Comparison of ENCODE assay signal across 10 mouse cellular contexts in the genomic region with DNA sequence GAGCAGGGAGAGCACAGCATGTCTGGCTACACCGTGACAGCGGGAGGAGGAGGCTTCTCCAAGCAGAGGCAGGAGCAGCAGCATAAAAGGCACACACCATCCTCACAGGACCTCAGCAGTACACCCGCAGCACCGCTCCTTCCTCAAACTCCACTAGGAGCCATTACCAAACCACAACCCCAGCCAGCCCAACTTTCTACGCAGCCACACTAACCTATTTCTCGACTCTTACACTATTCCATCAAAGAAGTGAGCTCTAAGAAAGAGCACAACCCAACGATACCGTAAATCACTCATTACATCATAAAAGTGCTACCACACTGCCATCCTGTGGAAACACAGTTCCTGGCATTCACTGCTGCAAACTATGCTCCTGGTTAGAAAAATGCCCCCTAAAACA. TPM values are rescaled to one million over a fixed set of nuclear protein-coding genes. Genes with fewer than 3 reads are reported as not detected.
A peak's percentile ranks its signal among the peaks of the same experiment; 100 is the strongest.
DNase-seq lines count a peak whose midpoint lies in the region; ATAC-seq and TF ChIP-seq lines count a peak whose summit lies in the region.
"Had no signal": no experiment of that assay in that cellular context is flagged by ENCODE, and none has a peak within 500 bp of the region (broad histone marks: within the 10 kb centered on the region; RNA-seq: fewer than 3 reads in every experiment).

No protein-coding gene starts in this region.

- H3K4me1 ChIP-seq in embryonic facial prominence, embryonic 14.5 days (ENCODE audit: control insufficient read depth, insufficient read depth, low read length), result no peaks in the 10 kb centered on the region
- H3K4me1 ChIP-seq in embryonic facial prominence, embryonic 10.5 days, result no peaks in the 10 kb centered on the region
- peaks cover 9% of the 10 kb centered on the region; the same call in 1 of the 2 replicates for H3K4me1 ChIP-seq in limb, embryonic 12.5 days (replicated peaks)
- H3K4me1 ChIP-seq in limb, embryonic 10.5 days, result peaks cover 10% of the 10 kb centered on the region
- no peaks in the 10 kb centered on the region for H3K4me1 ChIP-seq in liver, postnatal 0 days (ENCODE audit: insufficient read depth)
- H3K4me1 ChIP-seq: stomach, embryonic 15.5 days had no signal

- no peaks in the 10 kb centered on the region for H3K9me3 ChIP-seq in embryonic facial prominence, embryonic 14.5 days (ENCODE audit: control insufficient read depth, low read length)
- H3K9me3 ChIP-seq in embryonic facial prominence, embryonic 10.5 days, result no peaks in the 10 kb centered on the region
- no peaks in the 10 kb centered on the region for H3K9me3 ChIP-seq in limb, embryonic 12.5 days
- no peaks in the 10 kb centered on the region for H3K9me3 ChIP-seq in limb, embryonic 10.5 days (replicated peaks)
- no peaks in the 10 kb centered on the region for H3K9me3 ChIP-seq in liver, postnatal 0 days (ENCODE audit: low read length)
- H3K9me3 ChIP-seq: G1E; stomach, embryonic 15.5 days had no signal

- peak; percentile 33 for DNase-seq in embryonic facial prominence, embryonic 14.5 days (ENCODE audit: low spot score)
- DNase-seq in embryonic facial prominence, embryonic 10.5 days (ENCODE audit: low spot score), result no peak
- DNase-seq in limb, embryonic 10.5 days (ENCODE audit: low spot score), result no peak
- no peak for DNase-seq in liver, postnatal 0 days
- no peak for DNase-seq in urinary bladder, postnatal 10 days (ENCODE audit: low spot score)
- no peak for DNase-seq in spleen, postnatal 14 days (ENCODE audit: low spot score in 2 of 2)

- no peak for TF ChIP-seq EP300 in liver, postnatal 0 days (IDR thresholded peaks at IDR 0.05; ENCODE audit: low read depth)

- no peak overlapping the region for H3K4me2 ChIP-seq in embryonic facial prominence, embryonic 14.5 days (ENCODE audit: low read depth, low read length)
- H3K4me2 ChIP-seq in limb, embryonic 12.5 days, result no peak overlapping the region
- no peak overlapping the region for H3K4me2 ChIP-seq in liver, postnatal 0 days (ENCODE audit: low read depth, low read length)
- H3K4me2 ChIP-seq: stomach, embryonic 15.5 days had no signal

- ATAC-seq in embryonic facial prominence, embryonic 14.5 days (ENCODE audit: low read depth), result no peak
- ATAC-seq in limb, embryonic 12.5 days (ENCODE audit: insufficient number of reproducible peaks, insufficient read depth, low FRiP score, low TSS enrichment, low read depth), result no peak; the same call in 1 of the 2 replicates
- peak; percentile 60 for ATAC-seq in common myeloid progenitor, adult 5-6 weeks (replicated peaks; ENCODE audit: low read depth, poor library complexity, severe bottlenecking)
- no peak for ATAC-seq in liver, postnatal 0 days

- peaks cover 48% of the 10 kb centered on the region for H3K36me3 ChIP-seq in embryonic facial prominence, embryonic 14.5 days (ENCODE audit: control insufficient read depth, insufficient read depth, low read length)
- peaks cover 79% of the 10 kb centered on the region for H3K36me3 ChIP-seq in embryonic facial prominence, embryonic 10.5 days (replicated peaks)
- H3K36me3 ChIP-seq in limb, embryonic 12.5 days, result peaks cover 54% of the 10 kb centered on the region
- peaks cover 73% of the 10 kb centered on the region for H3K36me3 ChIP-seq in limb, embryonic 10.5 days
- peaks cover 38% of the 10 kb centered on the region for H3K36me3 ChIP-seq in liver, postnatal 0 days (replicated peaks; ENCODE audit: insufficient read depth, low read length)

- H3K4me3 ChIP-seq in embryonic facial prominence, embryonic 14.5 days (ENCODE audit: low read depth, low read length), result no peak overlapping the region
- no peak overlapping the region for H3K4me3 ChIP-seq in embryonic facial prominence, embryonic 10.5 days
- no peak overlapping the region for H3K4me3 ChIP-seq in limb, embryonic 12.5 days (replicated peaks)
- H3K4me3 ChIP-seq in limb, embryonic 10.5 days, result no peak overlapping the region
- H3K4me3 ChIP-seq in liver, postnatal 0 days (ENCODE audit: low read depth, low read length), result no peak overlapping the region
- H3K4me3 ChIP-seq: stomach, embryonic 15.5 days had no signal

- peak; percentile 50 for TF ChIP-seq CTCF in liver, postnatal 0 days (IDR thresholded peaks at IDR 0.05; ENCODE audit: low read depth)

- H3K27ac ChIP-seq in embryonic facial prominence, embryonic 14.5 days (replicated peaks; ENCODE audit: low read depth, low read length), result no peak overlapping the region
- no peak overlapping the region for H3K27ac ChIP-seq in embryonic facial prominence, embryonic 10.5 days (replicated peaks)
- H3K27ac ChIP-seq in limb, embryonic 12.5 days, result peak overlapping the region; percentile 18; the same call in 1 of the 2 replicates
- H3K27ac ChIP-seq in limb, embryonic 10.5 days, result no peak overlapping the region
- no peak overlapping the region for H3K27ac ChIP-seq in liver, postnatal 0 days (ENCODE audit: low read depth)
- H3K27ac ChIP-seq: stomach, embryonic 15.5 days had no signal

- no peak overlapping the region for H3K9ac ChIP-seq in embryonic facial prominence, embryonic 14.5 days (ENCODE audit: low read depth, low read length)
- no peak overlapping the region for H3K9ac ChIP-seq in limb, embryonic 12.5 days (replicated peaks)
- H3K9ac ChIP-seq in liver, postnatal 0 days (replicated peaks), result no peak overlapping the region
- H3K9ac ChIP-seq: stomach, embryonic 15.5 days had no signal

- no peaks in the 10 kb centered on the region for H3K27me3 ChIP-seq in embryonic facial prominence, embryonic 14.5 days (replicated peaks; ENCODE audit: control insufficient read depth, insufficient read depth, low read length)
- H3K27me3 ChIP-seq in embryonic facial prominence, embryonic 10.5 days (replicated peaks; ENCODE audit: low read depth, poor library complexity, severe bottlenecking), result no peaks in the 10 kb centered on the region
- no peaks in the 10 kb centered on the region for H3K27me3 ChIP-seq in limb, embryonic 12.5 days
- H3K27me3 ChIP-seq in limb, embryonic 10.5 days (ENCODE audit: low read depth, poor library complexity, severe bottlenecking), result no peaks in the 10 kb centered on the region
- H3K27me3 ChIP-seq in liver, postnatal 0 days (ENCODE audit: insufficient read depth, low read length), result no peaks in the 10 kb centered on the region
- H3K27me3 ChIP-seq: stomach, embryonic 15.5 days had no signal

- 79% methylated on average over 8 of the region's 8 CpGs for WGBS in embryonic facial prominence, embryonic 14.5 days
- 92% methylated on average over 8 of the region's 8 CpGs for WGBS in embryonic facial prominence, embryonic 10.5 days
- 58% methylated on average over 8 of the region's 8 CpGs for WGBS in limb, embryonic 12.5 days
- WGBS in limb, embryonic 10.5 days, result 81% methylated on average over 8 of the region's 8 CpGs
- 71% methylated on average over 8 of the region's 8 CpGs for WGBS in liver, postnatal 0 days (ENCODE audit: insufficient replicate concordance)

RNA-seq across cellular contexts. Expression of gene Stt3b, which starts 48.8 kb away (rescaled TPM):
- 115 and 116 TPM in 2 replicates for polyA plus RNA-seq in embryonic facial prominence, embryonic 14.5 days (2014; fragmentation: Nextera tagmentation; extraction: Ambion mirVana)
- 85.4 and 93.6 TPM in 2 replicates for polyA plus RNA-seq in embryonic facial prominence, embryonic 10.5 days (2016; fragmentation: Nextera tagmentation; extraction: Ambion mirVana)
- 122 and 126 TPM in 2 replicates for polyA plus RNA-seq in limb, embryonic 12.5 days (2016; fragmentation: Nextera tagmentation; extraction: Ambion mirVana)
- polyA plus RNA-seq in limb, embryonic 10.5 days (2016; fragmentation: Nextera tagmentation; extraction: Ambion mirVana), result 102 and 105 TPM in 2 replicates
- 88.4 and 91.5 TPM in 2 replicates for total RNA-seq in common myeloid progenitor, adult 5-6 weeks (2017)
- polyA plus RNA-seq in liver, postnatal 0 days (2015; fragmentation: Nextera tagmentation; extraction: Ambion mirVana), result 41.8 and 43.8 TPM in 2 replicates
